Mouse (Mus musculus) forebrain, postnatal 0 days (tissue): ENCODE results near the gene Thoc6. TPM values are rescaled to one million over a fixed set of nuclear protein-coding genes. Genes with fewer than 3 reads are reported as not detected.
A peak's percentile ranks its signal among the peaks of the same experiment; 100 is the strongest.

Source experiments
- ATAC-seq: fragments of 200-750 bp; cut with Nextera tagmentation; 2 replicates; pipeline ENCODE4 v1.8.0; 2017; ENCODE audit warnings: mild to moderate bottlenecking, moderate library complexity
- DNase-seq: peaks from one replicate; pipeline ENCODE4 v3.0.0-alpha.2; 2015
- H3K27ac ChIP-seq: fragments of 300-500 bp; sonication (generic); 2 replicates; pipeline ENCODE4 v1.5.1; 2014; ENCODE audit warnings: low read depth, mild to moderate bottlenecking, antibody characterized with exemption, low read length, moderate library complexity, mixed read lengths
- H3K27me3 ChIP-seq: fragments of 300-500 bp; sonication (generic); 2 replicates; pipeline ENCODE4 v1.6.1; 2014; ENCODE audit warnings: mild to moderate bottlenecking, low read length, mixed read lengths; ENCODE audit not compliant: insufficient read depth
- H3K36me3 ChIP-seq: fragments of 300-500 bp; sonication (generic); 2 replicates; pipeline ENCODE4 v1.6.1; 2014; ENCODE audit warnings: mild to moderate bottlenecking, moderate library complexity; ENCODE audit not compliant: insufficient read depth
- H3K4me1 ChIP-seq: fragments of 300-500 bp; sonication (generic); 2 replicates; pipeline ENCODE4 v1.6.1; 2014; ENCODE audit warnings: antibody characterized with exemption; ENCODE audit not compliant: insufficient read depth
- H3K4me2 ChIP-seq: fragments of 300-500 bp; sonication (generic); 2 replicates; pipeline ENCODE4 v1.6.1; 2014; ENCODE audit warnings: low read depth, mild to moderate bottlenecking, moderate library complexity
- H3K4me3 ChIP-seq: fragments of 300-500 bp; sonication (generic); 2 replicates; pipeline ENCODE4 v1.5.1; 2014; ENCODE audit warnings: low read depth, low read length, mixed read lengths
- H3K9ac ChIP-seq: fragments of 300-500 bp; sonication (generic); 2 replicates; pipeline ENCODE4 v1.6.1; 2014; ENCODE audit warnings: mild to moderate bottlenecking
- H3K9me3 ChIP-seq: fragments of 300-500 bp; sonication (generic); 2 replicates; pipeline ENCODE4 v1.6.1; 2016; ENCODE audit warnings: low read length
- CTCF ChIP-seq: sonication (generic); IDR thresholded peaks from 2 replicates; pipeline ENCODE4 v1.5.1; 2016; ENCODE audit warnings: antibody characterized with exemption, control low read depth, low read depth
- WGBS: fragments of 180-500 bp; shearing (Covaris S2); extraction: QIAGEN DNeasy Blood & Tissue Kit; methylation state at CpG from one replicate; pipeline ENCODE4 v1.1.7; 2014; 5-methylcytosine and 5-hydroxymethylcytosine counted together
- polyA plus RNA-seq: library from polyadenylated mRNA; unstranded; fragments of >200 nt; fragmentation: Nextera tagmentation; extraction: Ambion mirVana; gene quantifications from 2 replicates; pipeline ENCODE4 v1.2.1, GENCODE M21; 2015
- total RNA-seq: library from RNA; depleted of rRNA; stranded (reverse); fragments of >200 nt; gene quantifications from 2 replicates; pipeline ENCODE4 v1.2.3, GENCODE M21; 2014

Thoc6 gene
- total and polyA plus RNA-seq, 2 experiments from 2014 or later, result 14.7 to 18.0 TPM

DNA sequence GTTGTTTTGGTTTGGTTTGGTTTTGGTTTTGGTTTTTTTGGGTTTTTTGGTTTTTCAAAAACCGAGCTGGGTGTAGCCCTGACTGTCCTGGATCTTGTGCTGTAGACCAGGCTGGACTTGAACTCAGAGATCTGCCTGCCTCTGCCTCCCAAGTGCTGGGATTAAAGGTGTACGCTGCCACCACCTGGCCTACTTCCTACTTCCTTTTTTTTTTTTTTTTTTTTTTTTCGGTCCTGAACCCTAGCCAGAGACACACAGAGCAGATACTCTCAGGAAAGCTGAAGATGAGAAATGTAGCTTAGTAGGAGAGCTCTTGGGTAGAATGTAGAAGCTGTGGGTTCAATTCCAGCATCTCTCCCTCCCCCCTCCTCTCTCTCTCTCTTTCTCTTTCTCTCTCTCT, 15.2 kb downstream of the Thoc6 start:
- peaks cover 27% of the 10 kb centered on the region for H3K27me3 ChIP-seq
- no peak overlapping the region for H3K4me2 ChIP-seq
- no peaks in the 10 kb centered on the region for H3K4me1 ChIP-seq
- ATAC-seq, result no peak
- TF ChIP-seq CTCF, result no peak
- H3K9ac ChIP-seq, result no peak overlapping the region
- H3K36me3 ChIP-seq, result no peaks in the 10 kb centered on the region
- H3K4me3 ChIP-seq, result no peak overlapping the region
- no peak for DNase-seq
- no peak overlapping the region for H3K27ac ChIP-seq
- 78% methylated on average over 3 of the region's 3 CpGs for WGBS
- no peaks in the 10 kb centered on the region for H3K9me3 ChIP-seq

- Histone ChIP-seq H3K36me3 (no peaks in the 10 kb centered on the region), H3K4me2 (no peak overlapping the region), H3K4me3 (no peak overlapping the region), H3K9ac (no peak overlapping the region), H3K27me3 (peaks cover 4% of the 10 kb centered on the region; the same call in 1 of the 2 replicates), H3K27ac (no peak overlapping the region), H3K9me3 (no peaks in the 10 kb centered on the region), H3K4me1 (no peaks in the 10 kb centered on the region)
- DNase-seq, result no peak
- ATAC-seq, result no peak
- TF ChIP-seq CTCF, result no peak
- 74% methylated on average over 2 of the region's 2 CpGs for WGBS
Measured at GRCm38 (mm10) chr17:23654410-23654809, 19.3 kb downstream of the Thoc6 start.

GRCm38 (mm10) chr17:23654001-23654400, 19.7 kb downstream of the Thoc6 start:
- 64% methylated on average over 6 of the region's 6 CpGs for WGBS
- no peak for ATAC-seq
- TF ChIP-seq CTCF, result no peak
- no peak for DNase-seq
- H3K9ac ChIP-seq, result no peak overlapping the region
- no peaks in the 10 kb centered on the region for H3K27me3 ChIP-seq
- no peak overlapping the region for H3K4me2 ChIP-seq
- H3K36me3 ChIP-seq, result no peaks in the 10 kb centered on the region
- H3K27ac ChIP-seq, result no peak overlapping the region
- no peaks in the 10 kb centered on the region for H3K4me1 ChIP-seq
- no peaks in the 10 kb centered on the region for H3K9me3 ChIP-seq
- no peak overlapping the region for H3K4me3 ChIP-seq

DNA sequence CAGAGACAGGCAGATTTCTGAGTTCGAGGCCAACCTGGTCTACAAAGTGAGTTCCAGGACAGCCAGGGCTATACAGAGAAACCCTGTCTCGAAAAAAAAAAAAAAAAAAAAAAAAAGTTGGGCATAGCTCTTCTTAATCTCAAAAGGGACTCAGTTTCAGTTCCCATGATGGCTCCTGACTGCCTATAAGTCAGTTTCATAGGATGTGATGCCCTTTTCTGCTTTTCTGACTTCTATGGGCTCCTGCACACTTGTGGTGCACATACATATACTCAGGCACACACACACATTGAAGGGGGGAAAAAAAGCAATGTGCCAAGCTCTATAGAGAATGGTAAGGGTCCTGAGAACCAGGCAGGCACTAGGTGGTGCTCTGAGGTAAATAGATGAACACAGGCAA, 20.4 kb downstream of the Thoc6 start:
- no peak for ATAC-seq
- no peaks in the 10 kb centered on the region for H3K4me1 ChIP-seq

GRCm38 (mm10) chr17:23651363-23651762, 22.3 kb downstream of the Thoc6 start:
- no peak overlapping the region for H3K4me2 ChIP-seq
- H3K36me3 ChIP-seq, result no peaks in the 10 kb centered on the region
- DNase-seq, result no peak
- no peaks in the 10 kb centered on the region for H3K27me3 ChIP-seq
- no peak overlapping the region for H3K9ac ChIP-seq
- WGBS, result 78% methylated on average over 6 of the region's 6 CpGs
- ATAC-seq, result no peak
- H3K4me1 ChIP-seq, result no peaks in the 10 kb centered on the region
- H3K27ac ChIP-seq, result no peak overlapping the region
- H3K4me3 ChIP-seq, result no peak overlapping the region
- no peaks in the 10 kb centered on the region for H3K9me3 ChIP-seq
- TF ChIP-seq CTCF, result no peak

More for the DNA sequence above, 20.4 kb downstream of the Thoc6 start:
- H3K9ac ChIP-seq, result no peak overlapping the region
- no peak overlapping the region for H3K4me3 ChIP-seq
- H3K9me3 ChIP-seq, result no peaks in the 10 kb centered on the region
- H3K27ac ChIP-seq, result no peak overlapping the region
- no peaks in the 10 kb centered on the region for H3K27me3 ChIP-seq
- TF ChIP-seq CTCF, result peak; percentile 21; the same call in 1 of the 2 replicates
- H3K4me2 ChIP-seq, result no peak overlapping the region
- H3K36me3 ChIP-seq, result no peaks in the 10 kb centered on the region
- no peak for DNase-seq
- 75% methylated on average over 1 of the region's 2 CpGs for WGBS

GRCm38 (mm10) chr17:23645894-23646293, 27.8 kb downstream of the Thoc6 start:
- H3K4me1 ChIP-seq, result no peaks in the 10 kb centered on the region
- no peak overlapping the region for H3K4me3 ChIP-seq
- no peak overlapping the region for H3K4me2 ChIP-seq
- ATAC-seq (no peak), DNase-seq (no peak)
- H3K27me3 ChIP-seq, result peaks cover 14% of the 10 kb centered on the region
- H3K9me3 ChIP-seq, result no peaks in the 10 kb centered on the region
- H3K9ac ChIP-seq, result no peak overlapping the region
- whole genome bisulfite sequencing, result 40% methylated on average over 10 of the region's 10 CpGs
- H3K27ac ChIP-seq, result no peak overlapping the region
- TF ChIP-seq CTCF, result no peak
- no peaks in the 10 kb centered on the region for H3K36me3 ChIP-seq

- peak within 1 kb of the TSS; percentile 45; the same call in 1 of the 2 replicates for H3K9ac ChIP-seq
- TF ChIP-seq CTCF, result no peak
- no peak for DNase-seq
Measured at GRCm38 (mm10) chr17:23644613-23645495, 28.8 kb downstream of the Thoc6 start, which contains the start of gene Mmp25. Gene Mmp25 (minus strand): TSS chr17:23645277.

More at GRCm38 (mm10) chr17:23644613-23645495, 28.8 kb downstream of the Thoc6 start, which contains the start of gene Mmp25:
- Histone ChIP-seq H3K4me1 (no peaks in the 10 kb centered on the region), H3K4me2 (peak within 1 kb of the TSS; percentile 68), H3K36me3 (no peaks in the 10 kb centered on the region), H3K27me3 (peaks cover 14% of the 10 kb centered on the region), H3K4me3 (peak within 1 kb of the TSS; percentile 34), H3K9me3 (no peaks in the 10 kb centered on the region), H3K27ac (no peak within 1 kb of the TSS)
- ATAC-seq, result no peak; the same call in 1 of the 2 replicates
- WGBS, result under 1% methylated on average over 58 of the region's 58 CpGs
